Mouse (Mus musculus) C2C12 (cell line): ENCODE results near the gene Impg2. TPM values are rescaled to one million over a fixed set of nuclear protein-coding genes. Genes with fewer than 3 reads are reported as not detected.

ENCODE experiments used
- H3K27me3 ChIP-seq: one replicate; pipeline ENCODE4 v1.6.1; 2011; ENCODE audit not compliant: control insufficient read depth, insufficient read depth, insufficient read length
- H3K36me3 ChIP-seq: one replicate; pipeline ENCODE4 v1.6.1; 2011; ENCODE audit not compliant: control insufficient read depth, insufficient read depth
- H3K4me3 ChIP-seq: one replicate; pipeline ENCODE4 v1.5.1; 2011; ENCODE audit warnings: mild to moderate bottlenecking, control low read depth; ENCODE audit not compliant: poor library complexity, insufficient read depth, severe bottlenecking
- H3K79me2 ChIP-seq: one replicate; pipeline ENCODE4 v1.6.1; 2011; ENCODE audit not compliant: control insufficient read depth, insufficient read depth
- H3K79me3 ChIP-seq: one replicate; pipeline ENCODE4 v1.6.1; 2011; ENCODE audit warnings: low read depth, control low read depth
- H3ac ChIP-seq: one replicate; pipeline ENCODE3; 2011; ENCODE audit warnings: low read depth; ENCODE audit not compliant: control insufficient read depth, insufficient read length
- CEBPB ChIP-seq: IDR thresholded peaks from one replicate; pipeline ENCODE4 v1.6.1; 2011; ENCODE audit warnings: low read depth, mild to moderate bottlenecking, control low read depth, moderate library complexity
- CTCF ChIP-seq: IDR thresholded peaks from one replicate; pipeline ENCODE4 v1.5.1; 2011; ENCODE audit not compliant: control insufficient read depth, insufficient read depth, insufficient read length
- FOSL1 ChIP-seq: IDR thresholded peaks from one replicate; pipeline ENCODE4 v1.8.0; 2011; ENCODE audit warnings: mild to moderate bottlenecking, low read length; ENCODE audit not compliant: poor library complexity, insufficient read depth, severe bottlenecking
- MAX ChIP-seq: IDR thresholded peaks from one replicate; pipeline ENCODE4 v1.6.1; 2011; ENCODE audit warnings: mild to moderate bottlenecking, control low read depth
- MYOD1 ChIP-seq: IDR thresholded peaks from one replicate; pipeline ENCODE4 v1.6.1; 2011; ENCODE audit warnings: low read depth; ENCODE audit not compliant: control insufficient read depth, insufficient read length
- MYOG ChIP-seq: IDR thresholded peaks from one replicate; pipeline ENCODE4 v1.6.1; 2011; ENCODE audit not compliant: control insufficient read depth, insufficient read length; ENCODE audit errors: extremely low read depth
- USF1 ChIP-seq: IDR thresholded peaks from one replicate; pipeline ENCODE4 v1.6.1; 2011; ENCODE audit warnings: low read depth, mild to moderate bottlenecking, control low read depth, moderate library complexity
- polyA plus RNA-seq: library from polyadenylated mRNA; unstranded; fragments of >200 nt; fragmentation: generic; extraction: Trizol; gene quantifications from one replicate; pipeline ENCODE4 v1.2.1, GENCODE M21; 2012; ENCODE audit warnings: missing spikeins

The Impg2 gene
- polyA plus RNA-seq, 1 experiment: 0.02 TPM

- no peak for TF ChIP-seq FOSL1
- TF ChIP-seq USF1: no peak
- no peak for TF ChIP-seq MYOG
- no peak for TF ChIP-seq CTCF
- TF ChIP-seq MAX: no peak
- no peak for TF ChIP-seq MYOD1
- TF ChIP-seq CEBPB: no peak
- H3ac ChIP-seq: no peak overlapping the region
- no peaks in the 10 kb centered on the region for H3K79me3 ChIP-seq
- no peaks in the 10 kb centered on the region for H3K36me3 ChIP-seq
- H3K4me3 ChIP-seq: no peak overlapping the region
- H3K27me3 ChIP-seq: no peaks in the 10 kb centered on the region
- H3K79me2 ChIP-seq: no peaks in the 10 kb centered on the region
Measured at GRCm38 (mm10) chr16:56273917-56274316, 69.8 kb downstream of the Impg2 start.

DNA sequence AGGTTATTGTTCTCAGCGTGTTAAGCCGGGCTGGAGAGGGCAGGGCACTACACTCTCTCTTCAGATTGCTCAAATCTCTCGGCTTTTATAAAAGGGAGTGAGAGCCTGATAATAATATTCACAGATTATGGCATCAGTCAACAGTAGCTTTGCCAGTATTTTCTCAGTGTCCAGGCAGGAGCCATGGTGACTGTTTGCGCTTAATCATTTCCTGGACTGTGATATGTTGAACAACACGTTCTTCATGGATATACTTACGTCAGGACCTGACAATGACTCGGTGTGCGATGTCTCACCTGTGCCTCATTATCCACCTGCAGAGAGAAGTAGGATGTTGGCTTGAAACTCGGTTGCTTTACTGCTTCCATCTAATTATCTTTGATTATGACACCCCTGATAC, 74.9 kb downstream of the Impg2 start:
- Histone ChIP-seq H3K36me3 (no peaks in the 10 kb centered on the region), H3ac (no peak overlapping the region), H3K79me2 (no peaks in the 10 kb centered on the region), H3K4me3 (no peak overlapping the region), H3K79me3 (no peaks in the 10 kb centered on the region), H3K27me3 (no peaks in the 10 kb centered on the region)
- TF ChIP-seq USF1 (no peak), MYOD1 (no peak), MYOG (no peak), FOSL1 (no peak), MAX (no peak), CTCF (no peak), CEBPB (no peak)

DNA sequence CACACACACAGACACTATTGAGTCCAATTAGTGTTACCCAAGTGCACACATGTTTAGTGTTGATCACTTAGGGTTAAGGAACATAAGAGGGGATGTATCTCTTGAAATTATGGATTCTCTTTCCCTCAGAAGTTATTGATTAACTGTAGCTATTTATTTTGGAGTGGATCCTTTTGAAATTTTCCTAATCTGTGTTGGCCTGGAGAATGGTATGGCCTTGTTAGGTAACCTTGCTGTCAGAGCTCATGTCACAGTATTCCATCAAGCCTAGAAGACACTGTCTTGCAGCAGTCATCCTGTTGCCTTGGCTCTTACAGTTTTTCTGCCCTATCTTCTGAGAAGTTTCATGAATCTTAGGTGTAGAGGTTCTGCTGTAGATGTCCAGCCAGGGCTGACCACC, 75.6 kb downstream of the Impg2 start:
- no peaks in the 10 kb centered on the region for H3K27me3 ChIP-seq
- H3K79me3 ChIP-seq: no peaks in the 10 kb centered on the region
- no peak overlapping the region for H3ac ChIP-seq
- H3K36me3 ChIP-seq: no peaks in the 10 kb centered on the region
- no peak overlapping the region for H3K4me3 ChIP-seq
- no peak for TF ChIP-seq CTCF
- no peak for TF ChIP-seq MYOD1
- TF ChIP-seq CEBPB: no peak
- TF ChIP-seq FOSL1: no peak
- TF ChIP-seq MAX: no peak
- TF ChIP-seq MYOG: no peak
- no peak for TF ChIP-seq USF1
- H3K79me2 ChIP-seq: no peaks in the 10 kb centered on the region

GRCm38 (mm10) chr16:56281336-56281735, 77.2 kb downstream of the Impg2 start:
- no peaks in the 10 kb centered on the region for H3K79me2 ChIP-seq
- no peak overlapping the region for H3K4me3 ChIP-seq
- H3ac ChIP-seq: no peak overlapping the region
- no peaks in the 10 kb centered on the region for H3K36me3 ChIP-seq
- H3K27me3 ChIP-seq: no peaks in the 10 kb centered on the region
- H3K79me3 ChIP-seq: no peaks in the 10 kb centered on the region
- TF ChIP-seq MYOG (no peak), FOSL1 (no peak), MYOD1 (no peak), CEBPB (no peak), MAX (no peak), USF1 (no peak), CTCF (no peak)

DNA sequence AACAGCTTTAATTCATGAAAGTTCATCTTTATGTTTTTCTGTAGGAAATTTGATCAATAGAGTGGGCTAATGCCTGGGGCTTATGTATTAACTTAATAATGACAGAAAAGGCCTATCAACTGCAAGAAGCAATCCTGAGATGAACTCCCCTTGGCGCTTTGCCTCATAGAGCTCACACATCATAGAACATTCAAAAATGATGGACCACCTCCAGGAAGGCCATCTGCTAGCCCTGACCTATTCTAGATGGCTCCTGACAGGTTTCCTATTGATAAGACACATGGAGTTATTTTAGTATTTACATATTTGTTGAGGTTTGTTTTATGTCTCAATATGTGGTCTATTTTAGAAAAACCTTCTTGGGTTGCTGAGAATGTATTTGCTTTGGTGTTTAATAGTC, 79.2 kb downstream of the Impg2 start:
- Histone ChIP-seq H3ac (no peak overlapping the region), H3K27me3 (no peaks in the 10 kb centered on the region), H3K36me3 (no peaks in the 10 kb centered on the region), H3K79me3 (no peaks in the 10 kb centered on the region), H3K4me3 (no peak overlapping the region), H3K79me2 (no peaks in the 10 kb centered on the region)
- TF ChIP-seq MYOG (no peak), MAX (no peak), USF1 (no peak), CTCF (no peak), MYOD1 (no peak), FOSL1 (no peak), CEBPB (no peak)

- no peaks in the 10 kb centered on the region for H3K36me3 ChIP-seq
- TF ChIP-seq MYOG: no peak
- TF ChIP-seq MYOD1: no peak
- no peak for TF ChIP-seq MAX
- no peak for TF ChIP-seq USF1
- no peak for TF ChIP-seq CTCF
- no peak for TF ChIP-seq FOSL1
- TF ChIP-seq CEBPB: no peak
Measured at GRCm38 (mm10) chr16:56283873-56284272, 79.8 kb downstream of the Impg2 start.

More at GRCm38 (mm10) chr16:56283873-56284272, 79.8 kb downstream of the Impg2 start:
- Histone ChIP-seq H3ac (no peak overlapping the region), H3K79me3 (no peaks in the 10 kb centered on the region), H3K79me2 (no peaks in the 10 kb centered on the region), H3K27me3 (no peaks in the 10 kb centered on the region), H3K4me3 (no peak overlapping the region)
